Mouse (Mus musculus): Measurements from ENCODE around the gene Gm13277.
"Not testable (repeated sequence)": the region's sequence is repeated elsewhere in the genome, so short reads cannot be mapped to it uniquely, and the experiment has no call there.

The Gm13277 gene

DNA sequence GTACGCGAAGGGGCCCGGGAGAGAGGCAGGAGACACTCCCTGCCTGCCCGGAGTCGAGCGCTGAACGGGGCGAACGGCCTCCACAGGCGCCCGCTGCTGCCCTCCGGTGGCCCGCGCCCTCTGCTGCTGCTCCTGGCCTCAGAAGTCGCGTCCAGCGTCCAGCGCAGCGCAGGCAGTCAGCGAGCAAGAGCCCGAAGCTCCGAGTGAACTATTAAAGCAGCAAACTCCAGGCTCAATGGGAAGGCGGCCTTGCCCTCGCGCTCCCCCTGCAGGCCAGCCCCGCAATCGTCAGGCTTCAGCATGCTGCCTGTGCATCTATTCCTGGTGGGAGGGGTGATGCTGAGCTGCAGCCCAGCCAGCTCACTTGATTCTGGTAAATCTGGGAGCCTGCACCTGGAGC, 3.0 kb upstream of the Gm13277 start, which contains the start of gene Gm13276:
TSS of gene Gm13276 (plus strand) at position 301 of the 400 bp plus-strand sequence.
- not testable (repeated sequence) for ATAC-seq (ENCODE audit: low TSS enrichment)

- ATAC-seq (ENCODE audit: low TSS enrichment): not testable (repeated sequence)
Measured at GRCm38 (mm10) chr4:88791250-88791649, 2.8 kb downstream of the Gm13277 start, which contains the start of gene Gm13278. TSS of gene Gm13278 (plus strand) at chr4:88791550.

GRCm38 (mm10) chr4:88793936-88794675, 5.7 kb downstream of the Gm13277 start, which contains the start of gene Gm13275:
TSS of gene Gm13275 (plus strand) at chr4:88794487.
- not testable (repeated sequence) for ATAC-seq (ENCODE audit: low TSS enrichment)

DNA sequence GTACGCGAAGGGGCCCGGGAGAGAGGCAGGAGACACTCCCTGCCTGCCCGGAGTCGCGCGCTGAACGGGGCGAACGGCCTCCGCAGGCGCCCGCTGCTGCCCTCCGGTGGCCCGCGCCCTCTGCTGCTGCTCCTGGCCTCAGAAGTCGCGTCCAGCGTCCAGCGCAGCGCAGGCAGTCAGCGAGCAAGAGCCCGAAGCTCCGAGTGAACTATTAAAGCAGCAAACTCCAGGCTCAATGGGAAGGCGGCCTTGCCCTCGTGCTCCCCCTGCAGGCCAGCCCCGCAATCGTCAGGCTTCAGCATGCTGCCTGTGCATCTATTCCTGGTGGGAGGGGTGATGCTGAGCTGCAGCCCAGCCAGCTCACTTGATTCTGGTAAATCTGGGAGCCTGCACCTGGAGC, 8.7 kb downstream of the Gm13277 start, which contains the start of gene Gm13279:
TSS of gene Gm13279 (plus strand) at position 301 of the 400 bp plus-strand sequence.
- not testable (repeated sequence) for ATAC-seq (ENCODE audit: low TSS enrichment)

DNA sequence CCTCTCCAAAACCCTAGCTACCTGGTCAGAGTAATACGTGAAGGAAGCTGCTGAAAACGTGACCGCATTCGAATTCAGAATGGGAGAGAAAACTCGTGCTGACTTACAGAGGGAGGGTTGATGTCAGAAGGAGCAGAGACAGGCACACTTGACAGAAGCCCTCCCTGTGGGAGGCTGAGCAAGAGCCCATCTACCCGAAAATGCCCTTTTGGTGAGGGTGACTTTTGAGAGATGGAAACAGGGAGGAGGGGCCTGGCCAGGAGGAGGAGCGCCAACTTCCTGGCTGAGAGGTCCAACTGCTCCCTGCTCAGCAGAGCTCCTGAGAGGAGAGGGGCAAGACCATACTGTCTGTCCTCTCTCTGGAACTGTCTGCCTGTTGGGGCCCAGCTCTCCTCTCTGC, 10.9 kb downstream of the Gm13277 start, which contains the start of gene Gm13285:
TSS of gene Gm13285 (plus strand) at position 301 of the 400 bp plus-strand sequence.
- ATAC-seq (ENCODE audit: low TSS enrichment): not testable (repeated sequence)

DNA sequence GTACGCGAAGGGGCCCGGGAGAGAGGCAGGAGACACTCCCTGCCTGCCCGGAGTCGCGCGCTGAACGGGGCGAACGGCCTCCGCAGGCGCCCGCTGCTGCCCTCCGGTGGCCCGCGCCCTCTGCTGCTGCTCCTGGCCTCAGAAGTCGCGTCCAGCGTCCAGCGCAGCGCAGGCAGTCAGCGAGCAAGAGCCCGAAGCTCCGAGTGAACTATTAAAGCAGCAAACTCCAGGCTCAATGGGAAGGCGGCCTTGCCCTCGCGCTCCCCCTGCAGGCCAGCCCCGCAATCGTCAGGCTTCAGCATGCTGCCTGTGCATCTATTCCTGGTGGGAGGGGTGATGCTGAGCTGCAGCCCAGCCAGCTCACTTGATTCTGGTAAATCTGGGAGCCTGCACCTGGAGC, 14.5 kb downstream of the Gm13277 start, which contains the start of gene Gm13287:
TSS of gene Gm13287 (plus strand) at position 301 of the 400 bp plus-strand sequence.
- not testable (repeated sequence) for ATAC-seq (ENCODE audit: low TSS enrichment)

GRCm38 (mm10) chr4:88805231-88805630, 16.8 kb downstream of the Gm13277 start, which contains the start of gene Gm13288:
TSS of gene Gm13288 (plus strand) at chr4:88805531.
- ATAC-seq (ENCODE audit: low TSS enrichment): not testable (repeated sequence)

DNA sequence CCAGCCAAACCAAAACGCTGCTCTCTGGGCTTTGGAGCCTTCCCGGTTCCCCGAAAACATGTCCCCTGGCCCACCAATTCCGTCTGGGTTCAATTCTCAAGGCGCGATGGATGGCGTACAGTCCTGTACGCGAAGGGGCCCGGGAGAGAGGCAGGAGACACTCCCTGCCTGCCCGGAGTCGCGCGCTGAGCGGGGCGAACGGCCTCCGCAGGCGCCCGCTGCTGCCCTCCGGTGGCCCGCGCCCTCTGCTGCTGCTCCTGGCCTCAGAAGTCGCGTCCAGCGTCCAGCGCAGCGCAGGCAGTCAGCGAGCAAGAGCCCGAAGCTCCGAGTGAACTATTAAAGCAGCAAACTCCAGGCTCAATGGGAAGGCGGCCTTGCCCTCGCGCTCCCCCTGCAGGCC, 17.3 kb downstream of the Gm13277 start:
- ATAC-seq (ENCODE audit: low TSS enrichment): not testable (repeated sequence)

DNA sequence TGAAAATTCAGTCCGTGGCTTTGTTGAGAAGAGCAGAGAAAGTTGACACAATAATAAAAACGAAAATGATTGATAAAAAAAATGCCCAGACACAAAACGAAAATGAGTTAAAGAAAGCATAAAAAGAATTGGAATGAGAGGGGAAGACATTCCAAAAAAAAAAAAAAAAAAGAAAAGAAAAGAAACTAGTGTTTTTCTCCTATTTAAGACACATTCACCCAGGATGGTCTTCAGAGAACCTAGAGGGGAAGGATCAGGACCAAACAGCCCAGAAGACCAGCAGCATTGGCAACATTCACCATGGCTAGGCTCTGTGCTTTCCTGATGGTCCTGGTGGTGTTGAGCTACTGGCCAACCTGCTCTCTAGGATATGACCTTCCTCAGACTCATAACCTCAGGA, 27.5 kb downstream of the Gm13277 start, which contains the start of gene Ifna7:
TSS of gene Ifna7 (plus strand) at position 301 of the 400 bp plus-strand sequence.
- no peak for ATAC-seq (ENCODE audit: low TSS enrichment)

GRCm38 (mm10) chr4:88819659-88820058, 31.2 kb downstream of the Gm13277 start, which contains the start of gene Ifna11:
TSS of gene Ifna11 (plus strand) at chr4:88819959.
- no peak for ATAC-seq (ENCODE audit: low TSS enrichment)

DNA sequence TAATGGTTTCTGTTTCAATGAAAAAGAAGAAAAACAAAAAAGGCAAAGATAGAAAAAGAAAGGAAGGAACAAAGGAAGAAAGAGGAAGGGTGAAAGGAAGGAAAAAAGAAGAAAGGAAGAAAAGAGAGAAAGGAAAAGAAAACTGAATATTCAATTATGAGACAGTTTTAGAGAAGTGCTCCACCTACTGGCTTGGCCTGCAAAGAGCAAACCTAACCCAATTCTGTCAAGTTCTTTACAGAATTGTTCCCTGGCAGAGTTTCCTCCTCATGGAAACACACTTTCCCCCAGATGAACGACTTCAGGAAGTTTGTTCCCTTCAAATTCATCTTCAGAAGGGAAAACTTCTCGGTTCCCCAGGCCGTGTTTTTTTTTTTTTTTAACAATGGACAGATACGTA, 34.6 kb downstream of the Gm13277 start:
- ATAC-seq (ENCODE audit: low TSS enrichment): peak; percentile 77

- ATAC-seq (ENCODE audit: low TSS enrichment): not testable (repeated sequence)
Measured at GRCm38 (mm10) chr4:88827116-88827515, 38.7 kb downstream of the Gm13277 start, which contains the start of gene Ifna6. TSS of gene Ifna6 (plus strand) at chr4:88827416.

GRCm38 (mm10) chr4:88830523-88830922, 42.1 kb downstream of the Gm13277 start:
- peak; percentile 67; the same call in 1 of the 2 replicates for ATAC-seq (ENCODE audit: low TSS enrichment)

- ATAC-seq (ENCODE audit: low TSS enrichment): not testable (repeated sequence)
Measured at GRCm38 (mm10) chr4:88835225-88835624, 46.8 kb downstream of the Gm13277 start, which contains the start of gene Ifna5. TSS of gene Ifna5 (plus strand) at chr4:88835525.

Data from frontal cortex, adult (tissue).